Mouse (Mus musculus) liver, postnatal 0 days (tissue): ENCODE results near the gene Tmem8.

Experiments used
- CTCF ChIP-seq: sonication (generic); IDR thresholded peaks from 2 replicates; pipeline ENCODE4 v1.5.1; 2016; ENCODE audit warnings: antibody characterized with exemption, low read depth
- EP300 ChIP-seq: IDR thresholded peaks from 2 replicates; pipeline ENCODE4 v1.6.1; 2016; ENCODE audit warnings: antibody characterized with exemption, low read depth, mild to moderate bottlenecking

DNA sequence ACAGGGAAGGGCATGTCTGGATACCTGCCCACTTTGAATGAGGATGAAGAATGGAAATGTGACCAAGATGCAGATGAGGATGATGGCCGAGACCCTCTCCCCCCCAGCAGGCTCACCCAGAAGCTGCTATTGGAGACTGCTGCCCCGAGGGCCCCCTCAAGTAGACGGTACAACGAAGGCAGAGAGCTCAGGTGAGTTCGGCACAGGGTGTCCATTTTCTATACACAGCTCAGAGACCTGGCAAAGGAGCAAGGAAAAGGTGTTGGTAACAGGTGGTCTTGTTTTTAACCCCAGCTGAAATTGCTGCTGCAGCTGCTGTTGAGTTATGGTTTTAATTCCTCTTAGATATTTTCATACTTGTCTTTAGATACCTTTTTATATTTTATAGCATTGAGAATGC is 30.3 kb downstream of the Tmem8 start:
- no peak for TF ChIP-seq CTCF
- no peak for TF ChIP-seq EP300
